Mouse (Mus musculus) brain, embryonic 14.5 days (tissue): ENCODE data around the gene Scimp. TPM values are rescaled to one million over a fixed set of nuclear protein-coding genes. Genes with fewer than 3 reads are reported as not detected.

Experiments
- DNase-seq: peaks from one replicate; pipeline ENCODE4 v3.0.0-alpha.2; 2011; ENCODE audit warnings: low read depth
- CTCF ChIP-seq: fragments of 200-500 bp; IDR thresholded peaks from 2 replicates; pipeline ENCODE4 v1.5.1; 2012; ENCODE audit warnings: inconsistent platforms, mild to moderate bottlenecking, moderate library complexity, borderline replicate concordance; ENCODE audit not compliant: insufficient read depth, insufficient read length; ENCODE audit errors: extremely low read depth
- POLR2A ChIP-seq: fragments of 200-500 bp; IDR thresholded peaks from 2 replicates; pipeline ENCODE4 v1.6.1; 2012; ENCODE audit warnings: mild to moderate bottlenecking, inconsistent platforms, borderline replicate concordance; ENCODE audit not compliant: poor library complexity, insufficient read depth, insufficient read length, severe bottlenecking; ENCODE audit errors: extremely low read depth
- polyA plus RNA-seq: library from polyadenylated mRNA; depleted of rRNA; stranded (reverse); fragments of >200 nt; gene quantifications from 2 replicates; pipeline ENCODE4 v1.2.3, GENCODE M21; 2012

Scimp gene
- polyA plus RNA-seq, 1 experiment, result not detected

DNA sequence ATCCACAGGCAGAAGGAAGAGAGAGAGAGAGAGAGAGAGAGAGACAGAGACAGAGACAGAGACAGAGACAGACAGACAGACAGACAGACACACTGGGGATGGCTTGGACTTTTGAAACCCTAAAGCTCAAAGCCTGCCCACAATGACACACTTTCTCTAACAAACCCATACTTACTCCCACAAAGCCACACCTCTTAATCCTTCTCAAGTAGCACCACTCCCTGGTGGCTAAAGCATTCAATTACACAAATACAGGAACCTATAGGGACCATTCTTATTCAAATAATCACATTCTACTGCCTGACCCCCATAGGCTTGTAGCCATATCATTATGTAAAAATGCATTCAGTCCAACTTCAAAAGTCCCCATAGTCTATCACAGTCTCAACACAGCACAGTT is 21.0 kb upstream of the Scimp start:
- no peak for TF ChIP-seq CTCF
- TF ChIP-seq POLR2A, result no peak
- DNase-seq, result no peak

DNA sequence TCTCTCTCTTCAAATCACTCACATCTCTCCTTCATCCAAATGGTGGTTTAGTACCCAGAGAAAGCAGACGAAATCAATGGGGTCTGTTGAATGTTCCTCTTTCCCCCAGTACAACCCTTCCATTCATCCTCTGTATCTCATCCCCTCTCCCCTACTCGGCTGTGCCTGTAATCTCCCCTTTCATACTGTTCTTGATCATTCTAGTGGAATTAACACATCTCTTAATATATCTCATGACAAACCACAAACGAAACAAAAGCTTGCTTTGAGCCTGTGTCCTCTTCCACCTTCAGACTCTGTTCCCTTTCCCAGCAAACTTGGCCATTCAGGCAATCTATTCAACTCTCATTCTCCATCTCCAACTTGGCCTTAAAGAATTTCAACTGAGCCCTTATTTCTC is 18.8 kb upstream of the Scimp start:
- TF ChIP-seq CTCF, result no peak

DNA sequence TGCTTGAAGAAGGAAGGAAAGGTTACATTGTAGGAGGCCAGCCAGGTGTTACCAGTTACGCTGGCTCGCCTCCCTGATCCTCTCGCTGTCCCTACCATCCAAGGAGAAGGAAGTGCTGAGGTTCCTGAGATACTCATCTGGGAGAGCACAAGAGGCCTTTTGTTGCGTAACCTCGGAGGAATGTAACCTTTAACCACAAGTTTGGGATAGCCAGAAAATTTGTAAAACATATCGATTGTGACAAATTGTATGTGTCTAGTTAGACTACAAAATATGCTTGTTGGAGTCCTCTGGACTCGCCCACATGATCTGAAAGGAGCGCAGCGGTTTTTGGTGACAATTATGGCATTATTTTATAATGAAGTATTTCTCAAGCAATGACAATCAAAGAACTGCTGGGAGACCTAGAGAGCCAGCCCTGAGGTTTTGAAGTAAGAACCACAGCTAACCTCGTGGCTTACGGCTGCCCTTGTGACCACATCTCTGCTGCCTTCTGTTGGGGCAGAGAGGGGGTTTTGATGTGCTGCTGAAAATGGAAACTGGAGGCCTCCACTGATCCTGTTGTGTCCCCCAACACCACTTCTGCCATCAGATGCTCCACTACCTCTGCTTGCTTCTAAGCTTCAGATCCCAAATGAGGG is 16.7 kb upstream of the Scimp start:
- TF ChIP-seq POLR2A (no peak), CTCF (no peak)
- DNase-seq, result no peak

More for the DNA sequence above, 18.8 kb upstream of the Scimp start:
- no peak for DNase-seq

DNA sequence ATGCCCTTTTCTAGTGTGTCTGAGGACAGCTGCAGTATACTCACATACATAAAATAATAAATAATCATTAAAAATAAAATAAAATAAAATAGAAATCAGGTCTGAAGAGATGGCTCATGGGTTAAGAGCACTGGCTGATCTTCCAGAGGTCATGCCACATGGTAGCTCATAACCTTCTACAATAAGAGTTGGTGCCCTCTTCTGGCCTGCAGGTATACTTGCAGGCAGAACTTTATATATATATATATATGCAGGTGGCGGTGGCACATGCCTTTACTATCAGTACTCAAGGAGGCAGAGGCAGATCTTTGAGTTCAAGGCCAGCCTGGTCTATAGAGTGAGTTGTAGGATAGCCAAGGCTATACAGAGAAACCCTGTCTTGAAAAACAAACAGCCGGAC is 13.8 kb upstream of the Scimp start:
- TF ChIP-seq CTCF, result no peak
- TF ChIP-seq POLR2A, result no peak
- no peak for DNase-seq

DNA sequence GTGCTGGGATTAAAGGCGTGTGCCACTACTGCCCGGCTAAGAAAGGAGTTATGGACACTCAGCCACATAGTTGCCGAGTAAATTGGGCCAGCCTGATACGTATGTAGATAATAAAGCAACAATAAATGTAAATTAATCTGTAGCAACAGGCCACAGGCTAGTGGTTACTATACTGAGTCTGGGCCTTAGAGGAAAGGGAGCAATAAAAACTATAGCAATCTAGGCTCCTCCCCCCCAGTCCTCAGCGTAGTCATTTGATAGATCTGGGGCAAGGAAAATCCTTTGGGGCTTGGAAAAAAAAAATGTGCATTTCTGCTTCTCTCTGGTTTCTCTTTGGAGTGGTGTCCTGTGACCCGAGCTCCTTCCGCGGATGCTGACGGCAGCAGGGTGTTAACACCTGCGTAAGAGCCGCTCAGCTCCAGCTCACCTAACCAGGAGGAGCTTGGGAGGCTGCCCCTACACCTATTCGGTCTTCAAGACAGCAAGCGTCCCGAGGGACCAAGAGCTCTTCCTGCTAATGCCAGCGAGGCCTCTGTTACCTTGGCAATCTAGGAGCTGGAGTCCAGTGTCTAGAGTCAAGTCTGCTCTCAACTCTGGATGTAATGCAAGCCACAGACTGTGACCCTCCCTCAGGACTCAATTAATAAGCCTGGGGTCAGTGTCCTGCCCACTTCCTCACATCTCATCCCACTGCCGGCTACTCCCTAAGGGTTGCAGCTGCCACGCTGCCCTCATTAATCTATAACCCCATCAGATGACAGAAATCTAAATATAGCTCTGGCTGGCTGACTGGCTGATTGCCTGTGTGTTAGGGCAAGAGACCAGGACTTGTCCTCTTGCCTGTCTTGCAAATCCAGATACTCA is 9.6 kb upstream of the Scimp start:
- DNase-seq, result peak; percentile 27
- TF ChIP-seq POLR2A (no peak), CTCF (no peak)

DNA sequence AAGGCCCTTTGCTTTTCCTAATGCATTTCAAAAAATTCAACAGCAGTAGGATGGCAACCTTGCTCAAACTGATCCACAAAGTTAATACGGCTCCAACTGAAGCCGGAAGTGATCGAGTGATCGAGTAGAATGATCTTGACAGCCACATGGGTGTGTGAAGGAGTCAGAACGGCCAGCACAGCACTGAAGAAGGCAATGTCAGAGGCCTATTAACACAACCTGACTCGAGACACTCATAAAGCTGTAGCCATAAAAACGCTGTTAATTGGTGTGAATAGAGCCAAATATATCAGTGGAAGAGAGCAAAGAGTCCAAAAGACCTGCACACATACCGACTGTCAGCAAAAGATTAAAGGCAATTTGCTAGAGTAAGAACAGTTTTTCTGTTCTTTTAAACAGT is 7.7 kb upstream of the Scimp start:
- no peak for DNase-seq

DNA sequence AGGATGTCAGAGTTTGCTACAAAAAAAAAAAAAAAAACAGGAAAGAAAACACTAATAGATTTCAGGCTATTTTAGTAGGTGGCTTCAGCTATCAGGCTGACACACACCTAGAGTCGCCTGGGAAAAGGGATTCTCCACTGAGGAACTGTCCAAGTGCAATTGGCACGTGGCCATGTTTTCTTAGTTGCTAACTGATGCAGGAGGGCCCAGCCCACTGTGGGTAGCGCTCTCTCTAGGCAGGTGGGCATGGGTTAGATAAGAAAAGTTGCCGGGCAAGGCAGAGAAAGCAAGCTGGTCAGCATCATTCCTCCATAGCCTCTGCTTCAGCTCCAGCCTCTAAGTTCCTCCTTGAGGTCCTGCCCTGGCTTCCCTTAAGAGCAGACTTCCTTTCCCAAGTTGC is 4.4 kb upstream of the Scimp start:
- DNase-seq, result no peak
- TF ChIP-seq POLR2A, result no peak
- no peak for TF ChIP-seq CTCF

More for the DNA sequence above, 7.7 kb upstream of the Scimp start:
- no peak for TF ChIP-seq POLR2A

DNA sequence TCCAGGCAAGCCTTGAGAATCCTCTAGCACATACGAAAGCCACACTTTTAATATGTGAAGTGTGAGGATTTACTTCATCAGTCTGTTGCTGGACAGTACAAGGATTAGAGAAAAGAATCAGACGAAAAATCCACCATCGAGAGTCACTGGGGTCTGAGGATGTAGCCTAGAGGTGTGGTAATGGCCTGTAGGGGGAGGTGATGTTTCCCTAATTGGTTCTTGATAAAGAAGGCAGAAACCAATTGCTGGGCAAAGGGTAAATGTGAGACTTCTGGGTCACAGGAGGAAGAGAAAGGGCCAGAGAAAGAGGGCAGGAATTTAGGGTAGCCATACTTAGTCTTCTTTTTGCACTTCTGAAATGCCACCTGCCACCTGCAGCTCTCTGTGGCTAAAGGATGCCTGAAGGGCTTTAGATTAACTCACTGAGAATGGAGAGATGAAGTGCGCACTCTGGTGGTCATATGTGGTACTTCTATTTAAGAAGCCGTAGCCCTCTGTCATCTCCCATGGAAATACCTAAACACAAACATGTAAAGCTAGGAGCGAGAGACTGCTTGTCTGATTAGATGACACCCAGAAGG is 3.2 kb upstream of the Scimp start:
- TF ChIP-seq CTCF (peak; percentile 74), POLR2A (no peak)
- peak; percentile 76 for DNase-seq

DNA sequence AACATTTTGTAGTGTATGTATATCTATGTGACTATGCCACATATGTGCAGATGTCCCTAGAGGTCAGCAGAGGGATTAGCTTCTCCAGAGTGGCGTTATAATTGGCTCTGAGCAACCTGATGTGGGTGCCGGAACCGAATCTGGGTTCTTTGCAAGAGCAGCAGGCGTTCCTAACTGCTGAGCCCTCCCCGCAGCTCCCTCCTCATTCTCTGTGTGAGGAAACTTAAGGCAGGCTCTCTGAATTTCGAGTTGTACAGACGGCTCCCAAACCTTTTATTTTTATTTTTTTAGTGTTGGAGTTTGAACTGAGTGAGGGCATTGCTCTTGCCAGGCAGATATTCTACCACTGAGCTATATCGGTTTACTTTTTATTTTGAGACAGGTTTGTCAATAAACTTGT is 2.7 kb upstream of the Scimp start:
- TF ChIP-seq POLR2A (no peak), CTCF (no peak)
- DNase-seq, result no peak

DNA sequence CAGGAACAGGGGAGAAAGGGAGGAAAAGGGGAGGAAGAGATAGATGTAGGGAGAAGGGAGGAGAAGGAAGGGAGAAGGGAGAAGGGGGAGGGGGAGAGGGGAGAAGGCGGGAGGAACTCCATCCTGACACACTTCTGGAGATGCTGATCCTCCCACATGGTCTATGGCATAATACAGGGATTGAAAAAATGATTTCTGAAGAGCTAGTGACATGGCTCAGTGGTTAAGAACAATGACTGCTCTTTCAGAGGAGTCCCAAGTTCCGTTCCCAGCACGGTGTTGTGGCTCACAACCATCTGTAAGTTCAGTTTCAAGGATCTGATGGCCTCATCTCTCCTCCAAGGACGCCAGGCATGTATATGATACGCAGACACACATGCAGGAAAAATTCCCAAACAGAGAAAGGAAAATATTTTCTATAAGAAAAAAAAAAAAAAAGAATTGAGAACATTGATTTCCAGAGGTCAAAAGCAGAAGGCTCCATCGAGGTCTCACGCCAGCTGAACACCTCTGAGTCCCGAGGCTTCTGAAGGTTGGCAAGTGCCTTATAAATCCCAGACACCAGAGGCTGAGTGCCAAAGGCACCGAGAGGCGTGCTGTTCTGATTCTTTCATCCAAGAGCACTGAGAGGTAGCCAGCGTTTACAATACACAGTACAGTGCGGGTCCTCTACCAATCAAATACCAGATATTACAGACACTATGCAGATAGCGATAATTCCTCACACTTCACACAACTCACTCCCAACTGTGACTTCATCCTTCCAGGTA is 730 bp downstream of the Scimp start:
- peak; percentile 23 for DNase-seq
- TF ChIP-seq POLR2A, result no peak
- no peak for TF ChIP-seq CTCF

DNA sequence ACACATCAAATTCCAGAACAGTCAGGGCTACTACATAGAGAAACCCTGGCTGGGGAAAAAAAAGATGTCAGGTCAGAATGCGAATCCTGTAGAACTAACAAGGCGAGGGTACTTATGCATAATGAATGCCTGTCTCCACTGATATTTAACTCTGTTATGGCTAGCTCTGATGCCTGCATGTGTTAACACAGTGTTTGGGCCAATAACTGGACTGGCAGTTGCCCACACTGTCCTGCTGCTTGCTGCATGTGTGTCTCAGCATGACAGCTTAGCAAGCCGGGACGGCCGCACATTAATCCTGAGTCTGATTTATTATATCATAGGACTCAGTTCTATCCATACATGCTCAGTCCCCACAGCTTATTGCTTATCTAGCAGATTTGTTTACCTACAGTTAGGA is 1.3 kb downstream of the Scimp start:
- DNase-seq, result no peak
- TF ChIP-seq POLR2A, result no peak
- no peak for TF ChIP-seq CTCF
